Mouse (Mus musculus) megakaryocyte progenitor cell, adult 5-6 weeks (primary cell): ENCODE results near the gene Nudc. TPM values are rescaled to one million over a fixed set of nuclear protein-coding genes. Genes with fewer than 3 reads are reported as not detected.

Experiments used
- ATAC-seq: replicated peaks from 2 replicates; pipeline ENCODE4 v1.8.0; 2016; ENCODE audit warnings: mild to moderate bottlenecking, moderate TSS enrichment, inconsistent platforms; ENCODE audit not compliant: poor library complexity
- total RNA-seq, 2 experiments: library from RNA; stranded (forward) in 1 of 2; stranded (reverse) in 1 of 2; fragments of 157-497, 149-512 nt in 1 of 2; fragments of 200-1000 nt in 1 of 2; gene quantifications; 2 replicates each; pipeline versions ENCODE4 v1.2.3 to v1.2.4; 2015 to 2017

Nudc gene
- total RNA-seq (2015): 181 and 191 TPM in 2 replicates
- total RNA-seq (2017): 289 and 309 TPM in 2 replicates

GRCm38 (mm10) chr4:133545272-133546231, at the start of gene Nudc:
Nudc (minus strand) TSS chr4:133545996.
- ATAC-seq: peak; percentile 99

GRCm38 (mm10) chr4:133595538-133595937, 49.7 kb upstream of the Nudc start:
- no peak for ATAC-seq

- ATAC-seq: peak; percentile 96
These were observed 46.8 kb upstream of the Nudc start for GRCm38 (mm10) chr4:133592570-133592969.

GRCm38 (mm10) chr4:133584059-133584951, 38.5 kb upstream of the Nudc start, which contains the start of gene Gpn2:
Gpn2 (plus strand) TSS chr4:133584362.
- peak; percentile 92 for ATAC-seq

- no peak for ATAC-seq
These were observed 37.9 kb upstream of the Nudc start for GRCm38 (mm10) chr4:133583690-133584058.

- ATAC-seq: no peak
These were observed 32.2 kb upstream of the Nudc start for GRCm38 (mm10) chr4:133577983-133578382.

- no peak for ATAC-seq
These were observed 29.0 kb upstream of the Nudc start for GRCm38 (mm10) chr4:133574843-133575202.

- peak; percentile 94 for ATAC-seq
These were observed 28.5 kb upstream of the Nudc start, which contains the start of gene Gpatch3 for GRCm38 (mm10) chr4:133574070-133574842. Gpatch3 (plus strand) TSS chr4:133574745.

GRCm38 (mm10) chr4:133570066-133570466, 24.3 kb upstream of the Nudc start:
- no peak for ATAC-seq

- ATAC-seq: no peak
These were observed 23.7 kb upstream of the Nudc start for GRCm38 (mm10) chr4:133569291-133570065.

- no peak for ATAC-seq
These were observed 21.5 kb upstream of the Nudc start for GRCm38 (mm10) chr4:133567251-133567650.

- peak; percentile 68 for ATAC-seq
These were observed 17.4 kb upstream of the Nudc start for GRCm38 (mm10) chr4:133563123-133563571.

- ATAC-seq: no peak
These were observed 15.8 kb upstream of the Nudc start for GRCm38 (mm10) chr4:133561622-133562021.

- ATAC-seq: no peak
These were observed 14.1 kb upstream of the Nudc start for GRCm38 (mm10) chr4:133559846-133560245.

GRCm38 (mm10) chr4:133557041-133557717, 11.4 kb upstream of the Nudc start:
- no peak for ATAC-seq

GRCm38 (mm10) chr4:133553448-133554330, 7.9 kb upstream of the Nudc start:
- ATAC-seq: no peak; the same call in 1 of the 2 replicates

- peak; percentile 81 for ATAC-seq
These were observed 7.1 kb upstream of the Nudc start, which contains the start of gene Nr0b2 for GRCm38 (mm10) chr4:133552768-133553447. Nr0b2 (plus strand) TSS chr4:133553376.
